9 mouse cellular contexts compared by ENCODE assay signal in genomic region chr5:31563496-31563895, GRCm38 (mm10). TPM values are rescaled to one million over a fixed set of nuclear protein-coding genes. Genes with fewer than 3 reads are reported as not detected.
DNase-seq lines count a peak whose midpoint lies in the region; ATAC-seq lines count a peak whose summit lies in the region.
"Had no signal": no experiment of that assay in that cellular context is flagged by ENCODE, and none has a peak within 500 bp of the region (broad histone marks: within the 10 kb centered on the region; RNA-seq: fewer than 3 reads in every experiment).

No protein-coding gene starts in this region.

- no peaks in the 10 kb centered on the region for H3K9me3 ChIP-seq in liver, embryonic 12.5 days (replicated peaks)
- H3K9me3 ChIP-seq in intestine, embryonic 14.5 days (ENCODE audit: control insufficient read depth, low read length), result no peaks in the 10 kb centered on the region
- no peaks in the 10 kb centered on the region for H3K9me3 ChIP-seq in midbrain, embryonic 14.5 days (ENCODE audit: control insufficient read depth, low read length)
- H3K9me3 ChIP-seq: embryonic facial prominence, embryonic 12.5 days had no signal

- no peak for ATAC-seq in liver, embryonic 12.5 days
- ATAC-seq in intestine, embryonic 14.5 days (replicated peaks; ENCODE audit: low FRiP score, low TSS enrichment, low read depth), result 0 out of 2 replicates have a peak, but pooled peaks have one; percentile 50
- peak; percentile 27; the same call in 1 of the 2 replicates for ATAC-seq in midbrain, embryonic 14.5 days (ENCODE audit: low FRiP score, low TSS enrichment)

- peaks cover 2% of the 10 kb centered on the region; the same call in 1 of the 2 replicates for H3K4me1 ChIP-seq in liver, embryonic 12.5 days
- H3K4me1 ChIP-seq in intestine, embryonic 14.5 days (replicated peaks; ENCODE audit: control insufficient read depth, insufficient read depth, low read length), result 0 out of 2 replicates have a peak, but pooled peaks cover 4% of the 10 kb centered on the region
- no peaks in the 10 kb centered on the region for H3K4me1 ChIP-seq in midbrain, embryonic 14.5 days (ENCODE audit: control insufficient read depth, insufficient read depth, low read length)

- peaks cover 19% of the 10 kb centered on the region for H3K36me3 ChIP-seq in liver, embryonic 12.5 days
- H3K36me3 ChIP-seq in intestine, embryonic 14.5 days (ENCODE audit: control insufficient read depth, insufficient read depth, low read length), result peaks cover 29% of the 10 kb centered on the region
- peaks cover 24% of the 10 kb centered on the region for H3K36me3 ChIP-seq in midbrain, embryonic 14.5 days (ENCODE audit: control insufficient read depth, insufficient read depth, low read length)

- no peaks in the 10 kb centered on the region for H3K27me3 ChIP-seq in liver, embryonic 12.5 days (replicated peaks)
- H3K27me3 ChIP-seq in intestine, embryonic 14.5 days (replicated peaks; ENCODE audit: control insufficient read depth, insufficient read depth, low read length), result no peaks in the 10 kb centered on the region
- no peaks in the 10 kb centered on the region for H3K27me3 ChIP-seq in midbrain, embryonic 14.5 days (ENCODE audit: control insufficient read depth, insufficient read depth, low read length)
- H3K27me3 ChIP-seq: embryonic facial prominence, embryonic 12.5 days had no signal

- no peak overlapping the region for H3K4me2 ChIP-seq in liver, embryonic 12.5 days
- H3K4me2 ChIP-seq in intestine, embryonic 14.5 days (ENCODE audit: low read length), result no peak overlapping the region
- no peak overlapping the region for H3K4me2 ChIP-seq in midbrain, embryonic 14.5 days (ENCODE audit: low read length)
- H3K4me2 ChIP-seq: embryonic facial prominence, embryonic 12.5 days had no signal

- intact Hi-C loops in left cerebral cortex, postnatal 10 days (cut with DNase I), result loop anchor here (2.0 to 5.0 kb wide), 3 partner anchors 574 to 739 kb away; partner anchors contain the start of gene Fosl2

- H3K9ac ChIP-seq in liver, embryonic 12.5 days, result no peak overlapping the region
- H3K9ac ChIP-seq in intestine, embryonic 14.5 days (ENCODE audit: low read length), result no peak overlapping the region
- H3K9ac ChIP-seq in midbrain, embryonic 14.5 days (replicated peaks; ENCODE audit: low read length), result no peak overlapping the region
- H3K9ac ChIP-seq: embryonic facial prominence, embryonic 12.5 days had no signal

- WGBS in liver, embryonic 12.5 days (ENCODE audit: insufficient replicate concordance), result 9% methylated on average over 6 of the region's 6 CpGs
- 6% methylated on average over 6 of the region's 6 CpGs for WGBS in intestine, embryonic 14.5 days
- WGBS in midbrain, embryonic 14.5 days, result 13% methylated on average over 6 of the region's 6 CpGs

- no peak overlapping the region for H3K4me3 ChIP-seq in liver, embryonic 12.5 days
- H3K4me3 ChIP-seq in intestine, embryonic 14.5 days (ENCODE audit: low read depth, low read length), result no peak overlapping the region
- no peak overlapping the region for H3K4me3 ChIP-seq in midbrain, embryonic 14.5 days (replicated peaks; ENCODE audit: low read depth, low read length)
- H3K4me3 ChIP-seq: embryonic facial prominence, embryonic 12.5 days had no signal

- H3K27ac ChIP-seq in liver, embryonic 12.5 days, result no peak overlapping the region
- peak overlapping the region; percentile 28; the same call in 1 of the 2 replicates for H3K27ac ChIP-seq in intestine, embryonic 14.5 days (ENCODE audit: low read depth)
- H3K27ac ChIP-seq in midbrain, embryonic 14.5 days (replicated peaks; ENCODE audit: low read depth, low read length), result no peak overlapping the region
- H3K27ac ChIP-seq: embryonic facial prominence, embryonic 12.5 days had no signal

- DNase-seq in liver, result peak; percentile 70
- peak; percentile 85 to 90 for DNase-seq in cerebellum, postnatal 10 days
- DNase-seq in gastrocnemius, postnatal 10 days, result peak; percentile 73
- peak; percentile 87 for DNase-seq in intestine, embryonic 14.5 days (ENCODE audit: low spot score)
- peak; percentile 67 to 78 for DNase-seq in left cerebral cortex, postnatal 10 days (ENCODE audit: extremely low spot score in 1 of 2, low spot score in 2 of 2)
- peak; percentile 94 for DNase-seq in midbrain, embryonic 14.5 days
- peak; percentile 22 to 48 for DNase-seq in spleen, postnatal 36 days (ENCODE audit: low spot score in 2 of 2)

RNA-seq across cellular contexts. Expression of gene Mrpl33, which starts 33.2 kb away (rescaled TPM):
- 232 and 236 TPM in 2 replicates for polyA plus RNA-seq in liver, embryonic 12.5 days (2016; fragmentation: Nextera tagmentation; extraction: Ambion mirVana)
- 100 to 1,000 TPM; 259 to 272 TPM for total RNA-seq in gastrocnemius, postnatal 10 days (2021)
- 298 and 334 TPM in 2 replicates for polyA plus RNA-seq in intestine, embryonic 14.5 days (2014; fragmentation: Nextera tagmentation; extraction: Ambion mirVana)
- total RNA-seq in left cerebral cortex, postnatal 10 days (2021), result 100 to 1,000 TPM; 116 to 134 TPM
- polyA plus RNA-seq in midbrain, embryonic 14.5 days (2014; fragmentation: Nextera tagmentation; extraction: Ambion mirVana), result 179 and 211 TPM in 2 replicates

RNA-seq across cellular contexts. Expression of gene Supt7l, which starts 35.9 kb away (rescaled TPM):
- polyA plus RNA-seq in liver, embryonic 12.5 days (2016; fragmentation: Nextera tagmentation; extraction: Ambion mirVana), result 12.7 and 12.9 TPM in 2 replicates
- total RNA-seq in gastrocnemius, postnatal 10 days (2021), result 10 to 100 TPM; 10.7 to 11.9 TPM
- polyA plus RNA-seq in intestine, embryonic 14.5 days (2014; fragmentation: Nextera tagmentation; extraction: Ambion mirVana), result 14.5 and 16.7 TPM in 2 replicates
- 10 to 100 TPM; 14.9 to 17.8 TPM for total RNA-seq in left cerebral cortex, postnatal 10 days (2021)
- polyA plus RNA-seq in midbrain, embryonic 14.5 days (2014; fragmentation: Nextera tagmentation; extraction: Ambion mirVana), result 18.0 and 18.3 TPM in 2 replicates

RNA-seq across cellular contexts. Expression of gene Slc4a1ap, which starts 36.7 kb away (rescaled TPM):
- 19.2 and 20.4 TPM in 2 replicates for polyA plus RNA-seq in liver, embryonic 12.5 days (2016; fragmentation: Nextera tagmentation; extraction: Ambion mirVana)
- 10 to 100 TPM; 21.7 to 22.3 TPM for total RNA-seq in gastrocnemius, postnatal 10 days (2021)
- polyA plus RNA-seq in intestine, embryonic 14.5 days (2014; fragmentation: Nextera tagmentation; extraction: Ambion mirVana), result 25.4 and 28.3 TPM in 2 replicates
- 10 to 100 TPM; 41.9 to 47.4 TPM for total RNA-seq in left cerebral cortex, postnatal 10 days (2021)
- 28.6 and 28.9 TPM in 2 replicates for polyA plus RNA-seq in midbrain, embryonic 14.5 days (2014; fragmentation: Nextera tagmentation; extraction: Ambion mirVana)

Comparison
In these comparisons a context has a peak if more than half of its experiments do, and no peak if none do; other contexts are left out.
1. DNase-seq: peak in every context shown above with its lines; median percentile 94 in midbrain, embryonic 14.5 days; 88 in cerebellum, postnatal 10 days; 87 in intestine, embryonic 14.5 days; 73 in gastrocnemius, postnatal 10 days; 72 in left cerebral cortex, postnatal 10 days; 70 in liver; 35 in spleen, postnatal 36 days.